Mouse (Mus musculus): Measurements from ENCODE around the gene Mfap1b.
"Not testable (repeated sequence)": the region's sequence is repeated elsewhere in the genome, so short reads cannot be mapped to it uniquely, and the experiment has no call there.

The Mfap1b gene

GRCm38 (mm10) chr2:121473301-121474179 lies at the start of gene Mfap1b:
Mfap1b (minus strand) TSS chr2:121474067.
- DNase-seq, result peak; percentile 80

DNA sequence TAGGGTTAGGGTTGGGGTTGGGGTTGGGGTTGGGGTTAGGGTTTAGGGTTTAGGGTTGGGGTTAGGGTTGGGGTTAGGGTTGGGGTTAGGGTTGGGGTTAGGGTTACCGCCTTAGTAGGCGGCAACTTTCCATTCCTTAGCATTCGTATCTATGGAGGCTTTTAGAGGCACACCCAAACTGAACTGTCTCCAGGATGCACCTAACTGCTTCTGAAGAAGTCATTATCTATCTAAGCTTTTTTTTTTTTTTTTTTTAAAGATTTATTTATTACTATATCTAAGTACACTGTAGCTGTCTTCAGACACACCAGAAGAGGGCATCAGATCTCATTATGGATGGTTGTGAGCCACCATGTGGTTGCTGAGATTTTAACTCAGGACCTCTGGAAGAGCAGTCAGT lies 49.0 kb upstream of the Mfap1b start:
- not testable (repeated sequence) for DNase-seq

- DNase-seq, result no peak
These were observed 48.1 kb upstream of the Mfap1b start for GRCm38 (mm10) chr2:121522006-121522405.

- DNase-seq, result not testable (repeated sequence)
These were observed 44.8 kb upstream of the Mfap1b start for GRCm38 (mm10) chr2:121518711-121519110.

- no peak for DNase-seq
These were observed 44.2 kb upstream of the Mfap1b start for GRCm38 (mm10) chr2:121518106-121518505.

DNA sequence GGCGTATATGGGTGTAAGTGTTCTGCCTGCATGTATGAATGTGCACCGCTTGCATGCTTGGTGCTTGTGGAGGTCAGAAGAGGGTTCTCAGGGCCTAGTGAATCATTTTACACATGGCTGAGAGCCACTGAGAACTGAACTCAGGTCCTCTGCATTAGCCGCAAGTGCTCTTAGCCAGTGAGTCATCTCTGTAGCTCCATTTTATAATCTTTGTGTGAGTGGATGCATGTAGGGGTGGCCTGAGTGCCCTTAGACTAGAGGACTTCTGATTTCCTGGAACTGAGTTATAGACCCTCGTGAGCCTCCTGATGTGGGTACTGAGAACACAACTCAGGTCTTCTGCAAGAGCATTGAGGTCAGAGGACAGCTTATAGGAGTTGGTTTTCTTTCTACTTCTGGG lies 40.3 kb upstream of the Mfap1b start:
- no peak for DNase-seq

- DNase-seq, result not testable (repeated sequence)
These were observed 39.3 kb upstream of the Mfap1b start for GRCm38 (mm10) chr2:121512991-121513765.

DNA sequence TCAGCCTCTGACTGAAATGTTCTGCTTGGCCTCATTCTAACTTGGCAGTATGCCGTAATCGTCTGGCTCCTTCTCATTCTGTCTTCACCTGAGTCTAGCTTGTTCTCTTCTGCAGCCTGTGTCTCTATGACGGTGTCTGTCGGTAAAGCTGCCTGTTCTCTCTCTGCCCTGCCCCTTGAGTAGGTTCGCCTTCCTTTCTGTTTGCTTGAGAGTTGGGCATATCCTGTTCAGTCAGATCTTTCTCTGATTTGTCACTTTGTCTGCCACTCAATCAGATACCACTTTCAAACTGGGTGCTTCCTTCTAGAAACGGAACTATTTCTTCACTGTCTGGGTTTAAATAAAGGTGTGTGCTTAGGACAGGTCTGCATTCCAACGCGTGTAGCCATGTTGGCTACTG lies 37.5 kb upstream of the Mfap1b start:
- no peak for DNase-seq

- peak; percentile 54 to 55 for DNase-seq
These were observed 35.7 kb upstream of the Mfap1b start for GRCm38 (mm10) chr2:121509584-121509983.

DNA sequence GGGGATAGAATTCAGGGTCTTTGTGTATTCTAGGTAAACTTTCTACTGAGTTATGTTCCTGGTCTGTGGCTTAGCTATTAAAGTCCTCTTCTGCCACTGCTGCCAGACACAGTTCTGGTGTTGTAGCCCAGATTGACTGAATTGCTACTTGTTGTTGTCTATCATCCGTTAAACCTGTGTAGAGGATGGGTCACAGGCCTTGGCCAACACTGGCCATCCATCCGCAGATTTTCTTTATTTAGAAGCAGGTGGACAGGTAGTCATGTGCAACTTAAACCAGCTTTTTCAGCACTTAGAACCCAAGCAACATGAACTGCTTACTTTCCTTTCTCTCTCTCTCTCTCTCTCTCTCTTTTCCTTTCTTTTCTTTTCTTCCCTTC lies 34.1 kb upstream of the Mfap1b start:
- no peak for DNase-seq

GRCm38 (mm10) chr2:121507173-121507950 lies 33.5 kb upstream of the Mfap1b start:
- peak in 1 of 2 experiments; percentile 3 for DNase-seq

GRCm38 (mm10) chr2:121505942-121506882 lies 32.3 kb upstream of the Mfap1b start, which contains the start of the genes Mfap1a and Wdr76:
Mfap1a (minus strand) TSS chr2:121506665.
Wdr76 (plus strand) TSS chr2:121506723.
- peak; percentile 85 to 86 for DNase-seq

DNA sequence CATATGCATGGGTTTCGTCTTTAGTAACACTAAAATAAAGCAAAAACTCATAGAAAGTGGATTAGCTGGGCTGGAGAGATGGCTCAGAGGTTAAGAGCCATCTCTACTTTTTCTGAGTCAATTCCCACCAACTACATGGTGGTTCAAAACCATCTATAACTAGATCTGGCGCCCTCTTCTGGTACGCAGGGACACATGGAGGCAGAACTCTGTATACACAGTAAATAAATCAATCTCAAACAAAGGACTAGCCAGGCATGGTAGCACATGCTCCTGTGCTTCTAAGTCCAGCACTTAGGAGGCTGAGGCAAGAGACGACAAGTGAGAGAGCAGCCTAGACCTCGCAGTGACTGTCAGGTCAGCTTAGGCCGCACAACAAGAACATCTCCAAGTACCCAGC lies 27.7 kb upstream of the Mfap1b start:
- DNase-seq, result not testable (repeated sequence)

DNA sequence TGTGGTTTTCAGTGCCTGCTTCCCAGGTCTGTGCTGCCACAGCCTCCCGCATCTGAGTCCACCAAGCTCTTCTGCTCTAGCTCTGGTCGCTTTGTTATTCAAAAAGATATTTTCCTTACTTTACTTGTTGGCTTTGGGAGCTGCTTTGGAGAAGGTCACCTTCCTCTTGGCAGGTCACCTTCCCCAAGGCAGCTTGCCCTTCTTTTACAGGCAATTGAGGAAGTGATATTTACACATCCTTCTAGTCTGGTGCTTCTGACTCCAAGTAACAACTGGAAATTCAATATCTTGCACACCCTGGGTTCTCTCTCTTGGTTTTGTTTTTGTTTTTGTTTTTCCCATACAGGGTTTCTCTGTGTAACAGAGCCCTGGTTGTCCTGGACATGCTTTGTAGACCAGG lies 10.5 kb upstream of the Mfap1b start:
- not testable (repeated sequence) for DNase-seq

GRCm38 (mm10) chr2:121483576-121483975 lies 9.7 kb upstream of the Mfap1b start:
- no peak for DNase-seq

GRCm38 (mm10) chr2:121480916-121481315 lies 7.0 kb upstream of the Mfap1b start:
- not testable (repeated sequence) for DNase-seq

DNA sequence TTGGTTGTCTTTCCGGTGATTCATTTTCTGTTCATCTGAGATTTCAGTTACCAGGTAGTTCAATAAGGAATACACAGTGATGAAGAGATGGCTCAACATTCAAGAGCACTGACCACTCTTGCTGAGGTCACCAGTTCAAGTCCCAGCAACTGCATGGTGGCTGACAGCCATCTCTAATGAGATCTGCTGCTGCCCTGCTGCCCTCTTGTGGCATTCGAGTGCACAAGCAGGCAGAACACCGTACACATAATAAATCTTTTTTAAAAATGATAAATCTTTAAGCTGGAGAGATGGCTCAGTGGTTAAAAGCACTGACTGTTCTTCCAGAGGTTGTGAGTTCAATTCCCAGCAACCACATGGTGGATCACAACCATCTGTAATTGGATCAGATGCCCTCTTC lies 6.6 kb upstream of the Mfap1b start:
- peak; percentile 60 to 62 for DNase-seq

DNA sequence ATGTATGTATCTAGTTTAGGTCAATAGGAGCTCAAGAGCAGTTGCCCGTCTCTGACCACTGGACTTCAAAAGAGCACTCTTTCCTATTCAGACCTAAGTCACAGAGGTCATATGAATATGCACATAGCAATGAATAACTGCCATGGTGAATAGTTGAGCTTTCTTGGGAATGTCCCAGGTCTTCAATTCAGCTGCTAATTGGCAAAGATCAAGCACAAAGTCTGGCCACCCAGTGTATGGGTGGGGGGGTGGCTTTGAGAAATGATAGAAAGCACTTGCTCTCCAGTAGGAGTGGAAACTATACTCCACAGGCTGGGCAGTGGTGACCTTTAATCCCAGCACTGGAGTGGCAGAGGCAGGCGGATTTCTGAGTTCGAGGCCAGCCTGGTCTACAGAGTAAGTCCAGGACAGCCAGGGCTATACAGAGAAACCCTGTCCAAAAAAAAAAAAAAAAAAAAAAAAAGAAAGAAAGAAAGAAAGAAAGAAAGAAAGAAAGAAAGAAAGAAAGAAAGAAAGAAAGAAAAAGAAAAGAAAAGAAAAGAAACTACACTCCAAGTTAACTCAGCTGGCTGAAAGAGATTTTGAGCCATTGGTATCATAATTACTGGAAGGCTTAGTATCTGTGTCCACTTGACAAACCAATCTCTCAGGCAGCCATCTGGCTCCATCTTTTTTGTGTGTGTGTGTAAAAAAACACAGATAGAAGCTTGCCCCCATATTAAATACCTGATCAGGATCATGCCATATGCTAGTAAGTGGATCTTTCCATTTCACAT lies 3.8 kb upstream of the Mfap1b start:
- DNase-seq, result no peak

GRCm38 (mm10) chr2:121475306-121475705 lies 1.4 kb upstream of the Mfap1b start:
- not testable (repeated sequence) for DNase-seq

GRCm38 (mm10) chr2:121474180-121474535 lies 291 bp upstream of the Mfap1b start:
- no peak for DNase-seq

DNA sequence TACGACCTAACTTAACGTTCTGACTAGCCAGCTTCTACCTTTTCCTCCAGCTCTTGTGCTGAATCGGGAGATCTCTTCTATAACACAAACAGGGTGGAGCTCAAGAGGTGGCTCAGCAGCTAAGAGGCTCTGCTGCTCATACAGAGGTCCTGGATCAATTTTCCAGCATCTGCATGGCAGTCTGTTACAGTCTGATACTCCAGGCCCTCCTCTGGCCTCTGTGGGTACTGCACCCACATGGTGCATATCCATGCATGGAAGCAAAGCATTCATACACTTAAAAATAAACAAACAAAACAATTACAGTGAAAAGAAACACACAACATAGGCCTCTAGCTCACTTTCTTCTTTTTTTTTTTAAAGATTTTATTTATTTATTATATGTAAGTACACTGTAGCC lies 1.1 kb downstream of the Mfap1b start:
- not testable (repeated sequence) for DNase-seq
